Mouse (Mus musculus): ENCODE results near the gene Zdhhc22. TPM values are rescaled to one million over a fixed set of nuclear protein-coding genes. Genes with fewer than 3 reads are reported as not detected.
A peak's percentile ranks its signal among the peaks of the same experiment; 100 is the strongest.

Gene Zdhhc22
- total RNA-seq, 2 experiments from 2014 or later = 0.49 to 0.60 TPM

- DNase-seq = peak in 1 of 2 experiments; percentile 37
Observed at GRCm38 (mm10) chr12:86935692-86936282, 54.4 kb downstream of the Zdhhc22 start.

- DNase-seq = no peak
Observed at GRCm38 (mm10) chr12:86934748-86935147, 55.5 kb downstream of the Zdhhc22 start.

GRCm38 (mm10) chr12:86932575-86932952 is 57.7 kb downstream of the Zdhhc22 start:
- DNase-seq = peak in 1 of 2 experiments; percentile 50

GRCm38 (mm10) chr12:86931919-86932574 is 58.2 kb downstream of the Zdhhc22 start:
- DNase-seq = peak; percentile 85 to 90

GRCm38 (mm10) chr12:86930934-86931729 is 59.1 kb downstream of the Zdhhc22 start:
- no peak for DNase-seq

Small RNA genes within 50 kb of the gene (microRNA-seq; reads per million reads assigned to microRNA genes)
- gene Gm25847 = not detected

Other genes starting within 250 kb of the Zdhhc22 start
- gene Irf2bpl, start 105.6 kb downstream of the Zdhhc22 start, total RNA-seq (2021) = 10 to 100 TPM; 47.3 to 64.5 TPM
- 10 to 100 TPM; 24.4 to 24.7 TPM for gene Cipc, start 43.4 kb downstream of the Zdhhc22 start, total RNA-seq (2021)
- gene Tmem63c, start 30.9 kb upstream of the Zdhhc22 start, total RNA-seq (2021) = 1 to 10 TPM; 1.0 to 1.3 TPM
- gene Ngb, start 112.1 kb upstream of the Zdhhc22 start, total RNA-seq (2021) = 1 to 10 TPM; 1.1 to 1.2 TPM
- 100 to 1,000 TPM; 103 to 114 TPM for gene Gstz1, start 156.7 kb upstream of the Zdhhc22 start, total RNA-seq (2021)
- 10 to 100 TPM; 14.0 to 15.6 TPM for gene Pomt2, start 157.5 kb upstream of the Zdhhc22 start, total RNA-seq (2021)
- 1 to 10 TPM; 1.6 to 2.0 TPM for gene Samd15, start 209.3 kb upstream of the Zdhhc22 start, total RNA-seq (2021)
- 10 to 100 TPM; 28.6 to 35.0 TPM for gene Tmed8, start 210.0 kb upstream of the Zdhhc22 start, total RNA-seq (2021)
- gene Noxred1, start 248.3 kb upstream of the Zdhhc22 start, total RNA-seq (2021) = under 1 TPM; 0.33 to 0.66 TPM

All from adrenal gland, postnatal 36 days (tissue).